Mouse (Mus musculus) liver, adult 2 months (tissue): ENCODE results near the gene Gart.

Experiments
- CTCF ChIP-seq: fragments of 200-500 bp; IDR thresholded peaks from 2 replicates; pipeline ENCODE4 v1.5.1; 2011; ENCODE audit warnings: low read depth, low read length, control low read depth
- POLR2A ChIP-seq: fragments of 200-500 bp; IDR thresholded peaks from 2 replicates; pipeline ENCODE4 v1.6.1; 2011; ENCODE audit warnings: low read length, control low read depth; ENCODE audit not compliant: insufficient read depth; ENCODE audit errors: extremely low read depth

DNA sequence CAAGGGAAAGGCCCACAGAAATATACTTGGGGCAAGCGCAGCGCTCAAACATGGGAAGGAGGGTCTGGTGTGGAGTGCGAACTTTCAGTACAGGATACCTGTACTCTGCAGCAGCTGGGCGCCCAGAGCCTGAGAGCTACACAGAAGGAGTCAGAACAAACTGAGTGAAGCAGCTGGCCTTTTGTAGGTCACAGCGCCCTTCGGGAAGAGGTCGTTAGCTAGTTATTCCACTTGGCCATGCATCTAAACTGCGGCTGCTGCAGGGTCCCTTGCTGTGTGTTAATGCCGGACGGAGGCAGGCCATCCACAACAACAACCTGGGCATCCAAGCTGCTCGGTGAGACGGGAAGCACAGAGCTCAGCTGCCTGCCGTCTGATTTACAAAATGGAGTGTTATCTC lies 71.6 kb downstream of the Gart start:
- no peak for TF ChIP-seq POLR2A
- no peak for TF ChIP-seq CTCF
